Mouse (Mus musculus) subcutaneous adipose tissue, adult 2 months (tissue): ENCODE results near the gene Tbrg4. TPM values are rescaled to one million over a fixed set of nuclear protein-coding genes. Genes with fewer than 3 reads are reported as not detected.

ENCODE experiments used
- polyA plus RNA-seq: library from polyadenylated mRNA; depleted of rRNA; stranded (reverse); fragments of >200 nt; gene quantifications from 2 replicates; pipeline ENCODE4 v1.2.3, GENCODE M21; 2012; ENCODE audit warnings: low replicate concordance; rRNA removed

Gene Tbrg4
- 70.6 and 107 TPM in 2 replicates for polyA plus RNA-seq

GRCm38 (mm10) chr11:6625478-6626387 is at the start of gene Tbrg4:
Tbrg4 (minus strand) TSS chr11:6626067.

DNA sequence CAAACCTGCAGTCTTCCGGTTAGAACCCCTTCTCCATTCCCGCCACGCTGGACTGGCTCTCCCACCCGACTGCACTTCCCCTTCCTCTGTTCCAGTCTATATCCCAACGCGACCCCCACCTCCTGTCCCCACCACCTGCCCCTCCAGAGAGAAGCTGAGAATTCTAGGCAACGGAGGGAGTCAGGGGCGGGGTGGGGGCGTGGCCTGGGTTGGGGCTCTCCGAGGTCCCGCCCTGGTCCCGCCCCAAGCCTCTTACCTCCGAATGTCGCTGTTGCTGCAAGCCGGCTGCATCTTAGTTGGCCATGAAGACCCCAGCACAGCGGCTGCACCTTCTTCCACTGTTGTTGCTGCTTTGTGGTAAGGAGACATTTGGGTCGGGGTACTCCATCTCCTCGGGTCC is 32.4 kb upstream of the Tbrg4 start, which contains the start of gene Ramp3:
TSS of gene Ramp3 (plus strand) at position 251 of the 400 bp plus-strand sequence.

GRCm38 (mm10) chr11:6638537-6638936 is 12.7 kb upstream of the Tbrg4 start, which contains the start of gene Wap:
Wap (minus strand) TSS chr11:6638637.

GRCm38 (mm10) chr11:6605491-6606399 is 20.1 kb downstream of the Tbrg4 start, which contains the start of gene Nacad:
Nacad (minus strand) TSS chr11:6606053.

Other genes with a start within 250 kb of the Tbrg4 start
- 29.4 and 50.4 TPM in 2 replicates for gene Zmiz2, start 237.0 kb downstream of the Tbrg4 start, polyA plus RNA-seq
- gene Ppia, start 210.6 kb downstream of the Tbrg4 start, polyA plus RNA-seq, result 983 and 1,438 TPM in 2 replicates
- gene H2afv, start 181.6 kb downstream of the Tbrg4 start, polyA plus RNA-seq, result 37.4 and 90.6 TPM in 2 replicates
- 6.3 and 11.4 TPM in 2 replicates for gene Purb, start 150.2 kb downstream of the Tbrg4 start, polyA plus RNA-seq
- 18.7 and 21.1 TPM in 2 replicates for gene Myo1g, start 105.1 kb downstream of the Tbrg4 start, polyA plus RNA-seq
- 131 and 134 TPM in 2 replicates for gene Ccm2, start 79.2 kb downstream of the Tbrg4 start, polyA plus RNA-seq
- 1.4 and 12.8 TPM in 2 replicates for gene Nacad, start 20.0 kb downstream of the Tbrg4 start, polyA plus RNA-seq
- gene Wap, start 12.6 kb upstream of the Tbrg4 start, polyA plus RNA-seq, result not detected in 2 replicates
- gene Ramp3, start 32.5 kb upstream of the Tbrg4 start, polyA plus RNA-seq, result 1.3 and 365 TPM in 2 replicates
- not detected in 2 replicates for gene Gm11983, start 211.6 kb upstream of the Tbrg4 start, polyA plus RNA-seq